Mouse (Mus musculus): ENCODE data around the gene Pigyl.
A peak's percentile ranks its signal among the peaks of the same experiment; 100 is the strongest.
"Not testable (repeated sequence)": the region's sequence is repeated elsewhere in the genome, so short reads cannot be mapped to it uniquely, and the experiment has no call there.

The Pigyl gene

DNA sequence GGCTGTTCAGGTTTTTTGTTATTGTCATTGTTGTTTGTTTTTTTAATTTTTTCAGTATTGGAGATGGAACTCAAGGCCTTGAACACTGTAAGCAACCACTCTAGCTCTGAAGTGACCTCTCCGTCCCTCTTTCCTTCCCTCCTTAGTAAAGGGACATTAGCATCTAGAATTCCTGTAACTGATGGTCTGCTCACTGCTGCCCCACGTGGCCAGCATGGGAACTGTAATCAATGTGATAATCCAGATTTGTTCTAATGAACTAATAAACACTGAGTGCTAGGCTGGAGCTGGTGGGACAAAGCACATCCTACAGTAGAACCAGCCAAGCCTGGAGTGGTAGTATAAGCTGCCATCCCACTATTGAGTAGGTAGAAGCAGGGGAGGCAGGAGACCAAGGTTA is 18.2 kb upstream of the Pigyl start:
- no peak for DNase-seq (ENCODE audit: low spot score in 2 of 2)

DNA sequence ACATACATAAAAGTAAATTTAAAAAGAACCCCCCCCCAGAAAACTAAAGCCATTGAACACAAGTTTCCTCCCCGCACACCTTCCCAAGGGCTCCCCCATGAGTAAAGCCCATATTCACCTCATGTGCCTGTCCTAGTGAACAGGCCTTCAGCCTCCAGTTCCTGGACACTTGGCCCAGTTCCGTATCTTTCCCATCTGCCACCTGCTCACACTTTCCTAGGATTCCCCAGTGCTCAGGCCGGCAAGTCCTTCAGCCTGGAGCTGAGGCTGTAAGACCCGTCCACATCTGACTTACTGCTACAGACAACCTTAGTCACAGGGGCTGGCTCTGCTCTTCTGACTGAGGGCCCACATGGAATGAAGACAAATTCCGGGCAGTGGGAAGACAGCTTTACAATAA is 16.9 kb upstream of the Pigyl start:
- DNase-seq (ENCODE audit: low spot score in 2 of 2): no peak

DNA sequence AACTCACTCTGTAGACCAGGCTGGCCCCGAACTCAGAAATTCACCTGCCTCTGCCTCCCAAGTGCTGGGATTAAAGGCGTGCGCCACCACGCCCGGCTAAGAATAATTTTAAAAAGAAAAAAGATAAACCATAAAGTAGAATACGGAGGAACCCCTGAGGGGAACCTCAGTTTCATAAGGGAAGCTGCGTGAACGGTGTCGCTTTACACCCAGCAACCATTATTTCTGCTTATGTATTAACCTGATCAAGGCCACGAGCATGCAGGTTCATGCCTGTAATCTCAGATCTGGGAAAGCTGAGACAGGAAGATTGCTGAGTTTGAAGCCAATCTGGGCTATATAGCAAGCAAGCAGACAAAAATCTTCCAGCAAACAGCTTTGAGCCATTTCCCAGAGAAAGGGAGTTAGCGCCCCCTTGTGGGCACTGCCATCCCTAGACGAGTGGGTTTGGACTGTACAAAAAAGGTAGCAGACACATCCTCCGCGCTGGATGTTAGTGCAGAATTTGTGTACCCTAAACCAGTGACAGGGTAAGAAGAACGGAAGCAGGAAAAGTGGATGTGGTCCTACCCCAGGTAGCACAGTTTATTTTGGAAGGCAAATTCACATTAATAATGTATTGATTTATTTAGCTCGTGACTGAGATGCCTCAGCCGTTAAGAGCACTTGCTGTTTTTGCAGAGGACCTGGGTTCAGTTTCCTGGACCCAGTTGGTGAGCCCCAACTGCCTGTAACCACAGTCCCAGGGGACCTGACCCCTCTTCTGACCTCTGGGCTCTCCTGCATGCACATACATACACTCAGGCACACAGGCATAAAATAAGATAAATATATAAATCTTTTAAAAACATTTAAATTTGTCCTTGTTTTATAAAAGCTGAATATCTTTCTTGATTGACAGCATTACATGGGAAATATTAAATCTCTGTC is 13.3 kb upstream of the Pigyl start:
- DNase-seq (ENCODE audit: low spot score in 2 of 2): peak; percentile 91 to 93

DNA sequence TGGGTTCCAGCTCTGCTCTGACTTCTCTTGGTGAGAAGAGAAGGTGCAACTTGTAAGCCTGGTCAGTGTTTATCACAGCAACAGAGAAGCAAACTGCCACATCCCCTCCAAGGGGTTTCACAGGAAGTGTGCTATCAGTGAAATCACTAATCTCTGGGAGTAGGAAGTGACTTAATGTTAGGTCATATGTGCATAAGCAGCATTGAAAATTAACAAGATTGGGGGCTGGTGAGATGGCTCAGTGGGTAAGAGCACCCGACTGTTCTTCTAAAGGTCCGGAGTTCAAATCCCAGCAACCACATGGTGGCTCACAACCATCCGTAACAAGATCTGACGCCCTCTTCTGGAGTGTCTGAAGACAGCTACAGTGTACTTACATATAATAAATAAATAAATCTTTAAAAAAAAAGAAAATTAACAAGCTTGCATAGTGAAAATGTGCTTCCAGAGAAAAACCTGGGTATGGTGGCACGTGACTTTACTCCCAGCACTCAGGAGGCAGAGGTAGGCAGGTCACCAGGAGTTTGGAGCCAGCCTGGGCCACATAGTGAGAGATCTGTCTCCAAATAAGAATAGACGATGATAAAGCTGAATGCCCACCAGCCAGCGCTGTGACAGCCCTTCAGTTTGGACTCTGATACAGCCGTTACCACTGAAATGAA is 12.2 kb upstream of the Pigyl start:
- DNase-seq (ENCODE audit: low spot score in 2 of 2): no peak

DNA sequence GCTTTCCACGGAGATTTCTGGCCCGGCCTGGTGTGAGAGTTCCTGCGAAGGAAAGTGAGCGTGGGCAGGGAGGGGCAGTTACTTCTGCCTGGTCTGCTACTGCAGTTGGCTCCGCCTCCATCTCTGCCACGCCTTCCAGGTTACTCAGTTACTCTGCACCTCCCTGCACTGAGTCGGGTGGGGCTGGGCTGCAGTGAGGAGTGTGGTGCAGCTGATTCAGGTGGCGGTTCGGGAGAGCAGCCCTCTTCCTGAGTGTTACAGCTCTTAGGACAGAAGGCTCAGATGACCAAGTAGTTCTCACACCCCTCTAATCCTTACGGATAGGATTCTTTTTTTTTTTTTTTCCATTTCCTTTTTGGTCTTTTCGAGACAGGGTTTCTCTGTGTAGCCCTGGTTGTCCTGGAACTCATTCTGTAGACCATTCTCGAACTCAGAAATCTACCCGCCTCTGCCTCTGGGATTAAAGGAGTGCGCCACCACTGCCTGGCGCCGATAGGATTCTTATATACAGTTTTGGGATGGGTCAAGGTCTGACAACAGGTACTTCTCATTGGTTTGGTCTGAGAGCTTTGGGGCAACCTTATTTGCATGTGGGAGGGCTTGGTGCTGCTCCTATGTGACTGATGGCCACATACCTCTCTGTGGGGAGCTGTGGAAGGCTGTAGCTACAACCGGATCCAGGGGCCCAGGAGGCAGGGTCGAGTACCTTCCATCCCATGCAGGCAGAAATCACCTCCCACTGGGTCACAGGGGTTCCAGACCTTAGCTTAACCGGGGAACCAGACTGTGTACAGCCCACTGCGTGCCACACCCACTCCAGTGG is 7.0 kb upstream of the Pigyl start:
- DNase-seq (ENCODE audit: low spot score in 2 of 2): no peak

DNA sequence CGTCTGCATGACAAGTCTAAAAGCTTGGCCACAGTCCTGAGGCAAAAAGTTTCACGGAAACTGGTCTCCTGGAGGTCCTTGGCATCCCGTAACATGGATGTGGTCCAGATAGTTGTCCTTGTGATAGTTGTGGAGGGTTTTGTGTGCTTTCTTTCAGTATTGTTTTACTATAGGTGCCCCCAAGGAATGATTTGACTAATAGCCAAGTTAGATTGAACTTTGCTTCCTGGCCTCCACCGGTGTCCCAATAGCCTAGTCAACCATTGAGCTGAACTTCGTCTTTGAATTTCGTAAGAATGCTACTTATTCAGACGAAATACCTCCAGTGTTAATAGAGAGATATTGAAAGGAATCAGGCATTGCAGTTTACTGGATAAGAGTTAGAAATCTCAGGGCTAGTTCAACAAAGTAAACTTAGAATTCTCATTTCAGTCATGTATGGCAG is 6.4 kb upstream of the Pigyl start:
- DNase-seq (ENCODE audit: low spot score in 2 of 2): not testable (repeated sequence)

DNA sequence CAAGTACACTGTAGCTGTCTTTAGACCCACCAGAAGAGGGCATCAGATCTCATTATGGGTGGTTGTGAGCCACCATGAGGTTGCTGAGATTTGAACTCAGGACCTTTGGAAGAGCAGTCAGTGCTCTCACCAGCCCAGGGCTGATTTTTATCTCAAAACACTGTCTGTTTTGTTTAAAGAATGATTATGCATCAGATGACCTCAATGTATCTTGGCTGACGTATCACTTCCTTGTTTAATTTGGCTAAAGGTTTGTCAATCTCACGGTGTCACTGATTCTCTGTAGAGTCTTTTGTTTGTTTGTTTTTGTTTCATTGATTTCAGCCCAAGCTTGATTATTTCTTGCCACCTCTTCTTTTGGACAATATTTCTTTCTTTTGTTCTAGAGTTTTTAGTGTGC is 5.7 kb upstream of the Pigyl start:
- DNase-seq (ENCODE audit: low spot score in 2 of 2): no peak

DNA sequence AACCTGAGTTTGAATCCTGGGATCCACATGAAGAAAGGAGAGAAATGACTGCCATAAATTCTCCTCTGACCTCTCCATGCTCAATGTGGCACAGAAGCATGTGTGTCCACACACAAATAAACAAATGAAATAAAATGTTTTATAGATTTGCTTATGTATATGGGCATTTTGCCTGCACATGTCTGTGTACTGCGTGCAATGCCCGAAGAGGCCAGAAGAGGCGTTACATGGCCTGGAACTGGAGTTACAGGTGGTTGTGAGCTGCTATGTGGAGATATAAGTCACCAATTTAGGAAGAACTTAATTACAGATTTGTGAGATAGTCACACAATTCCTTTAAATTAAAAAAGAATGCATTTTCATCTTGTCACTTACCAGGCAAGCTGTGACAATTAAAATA is 2.8 kb upstream of the Pigyl start:
- no peak for DNase-seq (ENCODE audit: low spot score in 2 of 2)

DNA sequence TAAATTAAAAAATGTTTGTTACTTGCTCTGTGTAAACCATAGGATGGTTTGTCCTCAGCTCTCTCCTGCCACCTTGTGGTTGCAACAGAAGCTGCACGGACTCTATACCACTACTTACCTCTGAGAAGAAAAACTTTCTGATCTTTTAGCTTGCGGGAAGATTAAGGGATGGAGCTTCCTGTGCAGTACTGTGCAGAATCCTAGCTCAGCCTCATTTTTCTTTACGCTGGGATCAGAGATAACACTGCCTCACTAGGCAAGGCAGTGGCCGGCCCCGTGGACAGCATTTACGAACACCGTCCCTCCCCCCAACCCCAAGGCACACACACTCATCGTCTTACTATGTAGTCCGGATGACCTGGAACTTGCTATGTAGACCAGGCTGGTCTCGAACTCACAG is 1.0 kb upstream of the Pigyl start:
- peak; percentile 53 to 72 for DNase-seq (ENCODE audit: low spot score in 2 of 2)

DNA sequence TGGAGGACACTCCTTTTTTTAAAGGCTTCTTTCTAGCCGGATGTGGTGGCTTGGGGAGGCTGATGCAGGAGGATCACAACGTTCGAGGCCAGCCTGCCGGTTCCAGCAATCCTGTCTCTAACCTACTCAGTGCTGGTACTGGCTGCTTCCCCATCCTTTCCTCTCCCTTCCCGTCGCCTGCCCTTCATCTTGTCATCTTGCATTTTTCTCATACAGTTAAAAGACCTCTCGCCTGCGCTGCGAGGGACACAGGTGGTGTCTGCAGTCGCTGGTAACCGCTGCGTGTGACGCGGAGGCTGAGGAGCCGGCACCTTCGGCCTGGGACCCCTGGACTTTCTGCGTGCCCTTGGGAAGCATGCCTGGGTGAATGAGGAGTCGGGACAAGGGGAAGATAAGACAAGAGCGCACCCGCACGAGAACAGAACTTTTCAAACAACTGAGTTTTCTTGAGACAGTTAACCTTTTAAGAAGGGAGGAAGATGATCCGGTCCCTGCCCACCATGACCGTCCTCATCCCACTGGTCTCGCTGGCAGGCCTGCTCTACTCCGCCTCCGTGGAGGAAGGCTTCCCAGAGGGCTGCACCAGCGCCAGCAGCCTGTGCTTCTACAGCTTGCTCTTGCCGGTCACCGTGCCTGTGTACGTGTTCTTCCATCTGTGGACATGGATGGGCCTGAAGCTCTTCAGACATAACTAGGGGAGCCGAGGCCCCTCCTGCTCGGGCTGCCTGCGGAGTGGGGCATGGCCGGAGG is 1.0 kb downstream of the Pigyl start:
- DNase-seq (ENCODE audit: low spot score in 2 of 2): peak in 1 of 2 experiments; percentile 18

DNA sequence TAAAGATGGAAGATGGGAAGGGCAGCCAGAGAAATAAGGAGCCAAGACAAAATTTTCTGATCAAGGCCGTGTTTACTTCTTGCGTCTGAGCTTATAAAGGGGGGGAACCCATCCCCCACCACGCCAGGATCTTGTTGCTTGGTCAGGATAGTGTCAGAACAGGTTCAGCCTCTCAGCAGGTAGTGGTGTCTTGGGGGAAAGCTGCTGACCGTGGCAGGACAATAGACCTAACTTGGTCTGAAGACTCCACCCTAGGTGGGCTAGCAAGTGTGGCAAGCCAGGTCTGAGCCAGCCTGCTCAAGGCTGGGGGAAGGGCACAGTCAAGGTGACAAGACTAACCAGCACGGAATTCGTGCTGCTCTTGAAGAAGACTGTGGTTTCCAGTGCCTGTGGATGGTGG is 4.7 kb downstream of the Pigyl start:
- DNase-seq (ENCODE audit: low spot score in 2 of 2): no peak

DNA sequence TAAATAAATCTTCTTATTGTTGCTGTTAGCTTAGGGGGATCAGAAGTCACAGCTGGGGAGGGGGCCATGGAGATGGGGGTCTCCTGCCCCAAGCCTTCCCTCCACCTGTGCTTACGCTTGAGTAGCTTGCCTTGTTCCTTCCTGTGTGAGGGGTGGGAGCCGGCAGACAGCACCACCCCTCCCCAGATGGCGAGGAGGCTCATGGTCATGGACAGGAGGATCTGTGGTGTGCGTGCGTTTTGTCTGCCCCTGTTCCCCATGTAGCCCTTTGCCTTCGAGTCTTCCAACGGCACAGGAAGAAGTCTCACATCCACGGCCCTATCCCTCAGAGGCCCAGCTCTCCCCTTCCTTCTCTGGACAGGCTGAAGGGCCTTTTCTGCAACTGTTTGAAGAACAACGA is 5.7 kb downstream of the Pigyl start:
- DNase-seq (ENCODE audit: low spot score in 2 of 2): no peak

DNA sequence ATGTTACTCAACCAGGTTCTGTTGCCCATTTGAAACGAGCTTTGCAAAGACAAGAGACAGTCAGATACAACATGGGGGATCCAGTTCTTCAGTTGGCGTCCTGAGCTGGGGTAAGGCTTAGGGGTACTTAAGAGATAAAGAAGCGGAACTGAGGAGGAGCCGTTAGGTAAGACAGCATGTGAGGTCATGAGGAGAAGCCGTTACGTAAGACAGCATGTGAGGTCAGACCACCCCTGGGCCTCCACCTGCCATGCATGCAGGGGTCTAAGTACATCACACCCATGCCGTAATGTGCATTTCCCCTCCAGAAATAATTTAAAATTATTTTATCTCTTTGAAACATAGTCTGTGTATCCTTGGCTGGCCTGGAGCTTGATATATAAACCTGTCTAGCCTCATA is 6.3 kb downstream of the Pigyl start:
- no peak for DNase-seq (ENCODE audit: low spot score in 2 of 2)

DNA sequence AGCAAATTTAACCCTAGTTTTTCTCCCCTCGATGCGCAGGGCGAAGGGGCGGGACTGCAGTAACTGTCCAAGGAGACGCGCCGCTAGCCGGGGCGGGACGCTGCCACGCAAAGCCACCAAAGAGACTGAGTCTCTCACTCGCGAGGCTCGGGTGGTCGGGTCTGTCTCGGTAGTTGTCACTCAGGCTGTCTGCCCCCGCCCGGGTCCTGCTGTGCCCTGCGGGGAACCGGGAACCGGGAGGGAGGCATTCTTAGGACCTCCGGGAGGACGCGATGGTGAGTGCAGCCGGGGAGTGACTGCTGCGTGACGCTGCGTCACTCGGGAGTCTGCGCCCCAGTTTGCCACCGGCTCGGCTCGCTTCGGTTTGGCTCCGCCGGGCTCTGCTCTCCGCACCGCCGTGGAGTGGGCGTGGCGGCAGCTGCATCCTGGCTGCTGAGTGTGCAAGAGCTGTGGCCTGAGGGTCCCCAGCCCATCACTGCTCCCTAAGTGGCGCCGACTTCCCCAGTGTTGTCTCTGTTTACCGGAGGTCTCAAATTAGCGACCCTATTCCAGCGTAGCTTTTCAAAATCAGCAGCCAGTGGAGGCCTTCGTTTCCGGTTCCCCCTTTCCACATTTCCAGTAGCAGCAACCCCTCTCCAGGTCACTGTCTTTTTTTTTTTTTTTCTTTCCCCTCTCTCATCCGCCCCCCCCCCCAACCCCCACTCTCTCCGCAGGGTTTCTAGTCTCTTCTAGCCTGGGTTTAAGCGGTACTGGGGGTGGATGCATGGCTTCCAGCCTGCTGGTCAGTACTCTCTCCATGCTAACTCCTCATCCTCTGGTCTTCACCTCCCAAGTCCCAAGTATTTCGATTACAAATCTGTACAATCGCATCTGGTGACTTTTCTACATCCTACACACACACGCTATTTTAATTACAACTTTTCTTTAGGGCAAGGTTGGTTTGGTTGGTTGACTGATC is 8.3 kb downstream of the Pigyl start:
- peak; percentile 62 to 64 for DNase-seq (ENCODE audit: low spot score in 2 of 2)

DNA sequence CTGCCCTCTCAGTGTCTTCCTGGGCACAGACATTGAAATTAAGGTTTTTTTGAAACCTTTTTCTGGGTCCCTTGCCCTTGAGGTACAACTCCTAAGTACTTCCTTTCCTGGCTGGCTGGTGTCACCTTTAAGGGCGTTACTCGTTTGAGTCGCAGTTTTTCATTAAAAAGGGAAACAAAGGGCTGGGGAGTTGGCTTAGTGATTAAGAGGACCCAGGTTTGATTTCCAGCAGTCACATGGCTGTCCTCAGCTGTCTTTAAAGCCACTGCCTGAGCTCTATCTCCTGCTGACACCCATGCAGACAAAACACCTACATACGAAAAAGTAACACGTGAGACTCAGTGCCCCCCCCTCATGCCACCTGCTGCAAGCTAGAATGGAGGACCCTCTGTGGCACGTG is 9.3 kb downstream of the Pigyl start:
- DNase-seq (ENCODE audit: low spot score in 2 of 2): no peak

DNA sequence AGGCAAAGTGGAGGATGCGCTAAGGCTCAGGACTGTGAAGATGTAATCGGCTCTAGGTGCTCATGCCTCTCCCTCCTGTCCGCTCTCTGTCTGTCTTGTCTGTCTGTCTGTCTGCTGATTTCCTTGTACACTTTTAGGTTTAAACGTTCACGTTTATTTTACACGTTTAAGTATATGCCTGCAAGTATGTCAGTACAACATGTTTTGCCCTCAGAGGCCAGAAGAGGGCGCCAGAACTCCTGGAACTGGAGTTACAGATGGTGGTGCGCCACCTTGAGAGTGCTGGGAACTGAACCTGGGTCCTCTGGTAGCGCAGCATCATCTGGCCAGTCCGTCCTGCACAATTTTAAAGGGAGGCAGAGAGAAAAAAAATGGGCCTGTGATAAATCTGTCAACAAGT is 10.0 kb downstream of the Pigyl start:
- DNase-seq (ENCODE audit: low spot score in 2 of 2): no peak

DNA sequence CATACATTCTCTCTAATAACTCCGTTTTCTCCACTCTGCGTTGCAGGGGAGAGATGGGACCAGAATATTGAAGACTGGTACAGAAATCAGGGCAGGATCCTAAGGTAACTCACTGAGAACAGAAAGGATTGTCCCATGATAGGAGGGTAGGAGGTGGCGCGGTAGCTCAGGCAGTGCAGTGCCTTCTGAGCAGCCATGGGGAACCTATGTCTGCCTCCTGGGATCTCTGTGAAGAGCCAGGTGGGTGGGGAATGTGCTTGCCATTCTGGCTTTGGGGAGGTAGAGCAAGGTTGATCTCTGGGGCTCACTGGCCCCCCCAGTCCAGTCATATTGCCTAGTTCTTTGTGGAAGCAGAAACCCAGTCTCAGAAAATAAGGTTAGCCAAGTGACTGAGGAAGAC is 11.1 kb downstream of the Pigyl start:
- no peak for DNase-seq (ENCODE audit: low spot score in 2 of 2)

DNA sequence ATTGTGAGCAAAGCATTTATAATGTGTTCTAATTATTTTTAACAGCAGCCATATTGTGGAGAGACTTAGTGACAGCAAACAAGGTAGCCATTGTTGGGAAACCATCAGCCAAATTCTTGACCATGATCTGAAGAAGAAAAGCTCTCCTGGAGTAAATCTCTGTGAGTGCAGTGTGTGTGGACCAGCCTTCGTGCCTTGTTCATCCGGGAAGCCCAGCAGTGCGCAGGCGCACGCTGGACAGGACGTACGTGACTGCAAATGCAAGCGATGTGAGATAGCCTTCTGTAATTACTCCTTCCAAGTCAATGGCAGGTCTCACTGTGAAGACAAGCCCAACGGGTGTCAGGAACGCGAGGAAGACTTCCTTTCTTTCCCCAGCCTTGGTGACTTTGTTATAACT is 12.7 kb downstream of the Pigyl start:
- no peak for DNase-seq (ENCODE audit: low spot score in 2 of 2)

DNA sequence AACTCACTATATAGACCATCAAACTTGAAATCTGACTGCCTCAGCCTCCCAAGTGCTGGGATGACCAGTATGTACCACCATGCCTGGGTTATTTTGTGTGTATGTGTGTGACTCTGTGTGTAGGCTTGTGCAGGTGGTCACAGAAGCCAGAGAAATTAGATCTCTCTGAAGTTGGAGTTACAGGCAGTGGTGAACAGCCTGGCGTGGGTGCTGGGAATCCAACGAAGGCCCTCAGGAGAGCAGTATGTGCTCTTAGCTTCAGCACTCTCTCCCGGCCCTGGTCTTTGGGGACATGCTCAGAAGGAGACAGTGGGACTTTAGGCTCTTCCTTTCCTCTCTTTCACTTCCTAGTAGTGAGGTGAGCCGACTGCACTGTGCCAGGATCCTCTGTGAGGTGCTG is 15.7 kb downstream of the Pigyl start:
- no peak for DNase-seq (ENCODE audit: low spot score in 2 of 2)

DNA sequence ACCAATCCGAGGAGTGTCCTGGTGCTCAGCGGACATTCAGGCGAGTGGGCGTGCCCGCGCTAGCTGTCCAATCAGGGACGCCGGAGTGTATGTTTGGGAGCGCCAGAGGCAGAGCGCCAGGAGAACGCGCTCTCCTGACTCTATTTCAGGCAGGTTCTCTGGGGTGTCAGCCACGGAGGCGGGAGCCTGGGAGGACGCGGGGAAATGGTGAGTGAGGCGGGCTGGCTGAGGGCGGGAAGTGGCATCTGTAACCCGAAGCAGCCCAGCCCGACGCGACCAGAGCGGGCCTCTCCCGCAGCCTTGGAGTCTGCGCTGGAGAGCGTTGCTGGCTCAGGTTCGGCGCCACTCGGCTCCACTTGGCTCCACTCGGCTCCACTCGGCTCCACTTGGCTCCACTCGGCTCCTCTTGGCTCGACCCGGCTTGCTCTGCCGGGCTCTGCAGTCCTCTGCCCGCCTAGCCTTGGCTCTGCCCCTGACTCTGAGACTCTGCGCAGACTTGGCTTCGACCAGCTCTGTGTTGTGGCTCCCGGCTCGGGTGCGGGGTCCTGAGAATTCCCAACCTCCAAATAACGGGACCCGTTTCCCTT is 31.5 kb downstream of the Pigyl start, which contains the start of gene Zfp872:
Gene Zfp872, plus strand, starts transcription at position 66 of the 587 bp plus-strand sequence.
- DNase-seq (ENCODE audit: low spot score in 2 of 2): peak; percentile 21 to 27
